Mouse (Mus musculus) liver, embryonic 14.5 days (tissue): ENCODE measurements at regions not wholly inside any gene's neighbourhood (a gene's known extent, or its start where the extent isn't known, plus 50 kb on each side); places are given as distances from the start of the nearest gene placed in this dataset.
A peak's percentile ranks its signal among the peaks of the same experiment; 100 is the strongest.

Source experiments
- ATAC-seq: fragments of 200-750 bp; cut with Nextera tagmentation; 2 replicates; pipeline ENCODE4 v1.8.0; 2017; ENCODE audit warnings: moderate number of reproducible peaks, mild to moderate bottlenecking, moderate library complexity; ENCODE audit not compliant: insufficient read depth
- DNase-seq, 3 experiments: peaks; one replicate each; pipeline ENCODE4 v3.0.0-alpha.2; 2012 to 2013; ENCODE audit warnings: low read depth in 3 of 3, low spot score in 3 of 3
- H3K27ac ChIP-seq: fragments of 300-500 bp; sonication (generic); 2 replicates; pipeline ENCODE4 v1.5.1; 2014; ENCODE audit warnings: moderate library complexity, mild to moderate bottlenecking, control low read depth, inconsistent platforms
- H3K27me3 ChIP-seq: fragments of 300-500 bp; sonication (generic); 2 replicates; pipeline ENCODE4 v1.6.1; 2014; ENCODE audit warnings: mild to moderate bottlenecking, low read length, moderate library complexity; ENCODE audit not compliant: control insufficient read depth, insufficient read depth
- H3K36me3 ChIP-seq: fragments of 300-500 bp; sonication (generic); replicated peaks from 2 replicates; pipeline ENCODE4 v1.6.1; 2014; ENCODE audit warnings: low read depth; ENCODE audit not compliant: control insufficient read depth, insufficient read depth
- H3K4me1 ChIP-seq, 2 experiments: fragments of 200-500 bp in 1 of 2; fragments of 300-500 bp in 1 of 2; sonication (generic) in 1 of 2; replicated peaks; 2 replicates each; pipeline ENCODE4 v1.6.1; 2012 to 2014; ENCODE audit warnings: antibody characterized with exemption in 1 of 2, inconsistent platforms in 1 of 2, low read length in 1 of 2; ENCODE audit not compliant: control insufficient read depth in 2 of 2, insufficient read depth in 2 of 2
- H3K4me2 ChIP-seq: fragments of 300-500 bp; sonication (generic); 2 replicates; pipeline ENCODE4 v1.6.1; 2014; ENCODE audit warnings: low read depth, mild to moderate bottlenecking, control low read depth, moderate library complexity
- H3K4me3 ChIP-seq, 2 experiments: fragments of 200-500 bp in 1 of 2; fragments of 300-500 bp in 1 of 2; sonication (generic) in 1 of 2; 2 replicates each; pipeline ENCODE4 v1.5.1; 2012 to 2014; ENCODE audit warnings: low read depth in 2 of 2, low read length in 2 of 2, mild to moderate bottlenecking in 2 of 2, control low read depth in 1 of 2, inconsistent platforms in 1 of 2, moderate library complexity in 1 of 2; ENCODE audit not compliant: insufficient read depth in 1 of 2
- H3K9ac ChIP-seq: fragments of 300-500 bp; sonication (generic); replicated peaks from 2 replicates; pipeline ENCODE4 v1.6.1; 2014; ENCODE audit warnings: mild to moderate bottlenecking, control low read depth, moderate library complexity
- H3K9me3 ChIP-seq: fragments of 300-500 bp; sonication (generic); 2 replicates; pipeline ENCODE4 v1.6.1; 2016; ENCODE audit warnings: low read length, mixed read lengths; ENCODE audit not compliant: control insufficient read depth
- CTCF ChIP-seq: IDR thresholded peaks from 2 replicates; pipeline ENCODE4 v1.5.1; 2016; ENCODE audit warnings: antibody characterized with exemption, low read depth, control low read depth
- EP300 ChIP-seq: IDR thresholded peaks from 2 replicates; pipeline ENCODE4 v1.6.1; 2016; ENCODE audit warnings: antibody characterized with exemption, low read depth
- WGBS: fragments of 180-500 bp; shearing (Covaris S2); extraction: QIAGEN DNeasy Blood & Tissue Kit; methylation state at CpG from one replicate; pipeline ENCODE4 v1.1.7; 2014; ENCODE audit not compliant: insufficient replicate concordance; 5-methylcytosine and 5-hydroxymethylcytosine counted together

DNA sequence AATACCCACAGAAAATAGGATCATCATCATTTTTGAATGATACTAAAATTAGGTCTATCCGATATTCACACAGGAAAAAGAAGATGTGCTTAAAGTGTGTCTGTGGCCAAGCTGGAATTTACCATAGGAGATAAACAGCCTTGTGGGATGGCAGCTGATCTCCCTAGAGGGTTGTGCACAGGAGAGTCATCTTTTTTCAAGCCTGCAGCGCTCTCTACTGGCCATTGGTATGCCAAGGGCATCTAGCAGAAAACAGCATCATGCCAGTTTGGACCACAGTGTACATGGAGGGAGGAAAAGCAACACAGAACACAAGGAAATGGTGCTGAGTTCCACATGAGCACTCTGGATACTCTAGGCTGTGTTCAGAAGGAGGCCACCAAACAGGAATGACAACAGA, 74.1 kb upstream of the Diaph3 start:
- H3K27ac ChIP-seq = no peak overlapping the region
- H3K9me3 ChIP-seq = no peaks in the 10 kb centered on the region
- DNase-seq (peak in 2 of 3 experiments; percentile 4), ATAC-seq (no peak)
- no peak overlapping the region for H3K4me2 ChIP-seq
- 22% methylated on average over 2 of the region's 2 CpGs for WGBS
- H3K36me3 ChIP-seq = no peaks in the 10 kb centered on the region
- H3K4me1 ChIP-seq = no peaks in the 10 kb centered on the region
- H3K4me3 ChIP-seq = no peak overlapping the region
- TF ChIP-seq CTCF (peak; percentile 62), EP300 (no peak)
- no peak overlapping the region for H3K9ac ChIP-seq
- no peaks in the 10 kb centered on the region for H3K27me3 ChIP-seq

DNA sequence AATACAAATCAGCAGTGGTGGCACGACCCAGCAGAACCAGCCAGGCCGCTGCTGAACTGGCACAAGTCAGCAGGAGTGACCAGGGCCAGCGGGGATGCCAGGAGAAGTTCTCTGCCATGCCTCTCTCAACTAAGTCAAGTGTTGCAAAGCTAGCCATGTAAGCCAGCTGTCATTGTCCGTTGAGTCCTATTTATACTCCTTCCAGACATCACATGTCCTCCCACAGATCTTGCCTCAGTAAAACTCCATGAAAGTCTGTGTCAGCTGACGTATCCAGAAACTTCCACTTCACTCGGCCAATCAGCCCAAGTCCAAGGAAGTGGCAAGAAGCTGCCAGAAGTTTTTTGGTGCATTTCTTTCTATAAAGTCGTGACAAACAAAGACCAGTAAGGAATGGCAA, 76.0 kb upstream of the Diaph3 start:
- no peak overlapping the region for H3K4me3 ChIP-seq
- DNase-seq (no peak), ATAC-seq (no peak)
- no peak overlapping the region for H3K27ac ChIP-seq
- WGBS = 54% methylated on average over 7 of the region's 7 CpGs
- H3K36me3 ChIP-seq = no peaks in the 10 kb centered on the region
- H3K9ac ChIP-seq = no peak overlapping the region
- no peaks in the 10 kb centered on the region for H3K27me3 ChIP-seq
- H3K4me2 ChIP-seq = no peak overlapping the region
- H3K4me1 ChIP-seq = no peaks in the 10 kb centered on the region
- TF ChIP-seq EP300 (no peak), CTCF (no peak)
- H3K9me3 ChIP-seq = no peaks in the 10 kb centered on the region

DNA sequence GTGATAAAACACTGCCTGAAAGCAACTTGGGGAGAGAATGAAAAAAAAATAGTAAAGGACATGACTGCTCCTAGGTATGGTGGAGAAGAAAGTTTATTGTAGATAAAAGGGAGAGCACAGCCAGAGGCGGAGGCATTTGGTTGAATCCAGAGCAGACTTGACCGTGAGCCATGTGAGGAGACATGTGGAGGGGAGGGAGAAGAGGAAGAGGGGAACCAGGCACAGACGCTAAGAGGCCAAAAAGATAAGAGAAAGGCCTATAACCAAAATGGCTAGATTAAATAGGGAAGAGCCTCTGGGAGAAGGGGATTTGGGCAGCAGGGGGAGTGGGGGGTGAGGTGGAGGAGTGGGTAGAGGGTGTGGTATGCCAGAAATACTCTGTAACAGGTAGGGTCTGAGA, 78.9 kb upstream of the Diaph3 start:
- WGBS = 56% methylated on average over 3 of the region's 3 CpGs
- DNase-seq (no peak), ATAC-seq (no peak)
- no peak overlapping the region for H3K27ac ChIP-seq
- H3K9ac ChIP-seq = no peak overlapping the region
- H3K4me2 ChIP-seq = no peak overlapping the region
- no peak overlapping the region for H3K4me3 ChIP-seq
- no peaks in the 10 kb centered on the region for H3K9me3 ChIP-seq
- no peak for TF ChIP-seq CTCF
- no peak for TF ChIP-seq EP300
- H3K36me3 ChIP-seq = no peaks in the 10 kb centered on the region
- H3K27me3 ChIP-seq = no peaks in the 10 kb centered on the region
- H3K4me1 ChIP-seq = no peaks in the 10 kb centered on the region

DNA sequence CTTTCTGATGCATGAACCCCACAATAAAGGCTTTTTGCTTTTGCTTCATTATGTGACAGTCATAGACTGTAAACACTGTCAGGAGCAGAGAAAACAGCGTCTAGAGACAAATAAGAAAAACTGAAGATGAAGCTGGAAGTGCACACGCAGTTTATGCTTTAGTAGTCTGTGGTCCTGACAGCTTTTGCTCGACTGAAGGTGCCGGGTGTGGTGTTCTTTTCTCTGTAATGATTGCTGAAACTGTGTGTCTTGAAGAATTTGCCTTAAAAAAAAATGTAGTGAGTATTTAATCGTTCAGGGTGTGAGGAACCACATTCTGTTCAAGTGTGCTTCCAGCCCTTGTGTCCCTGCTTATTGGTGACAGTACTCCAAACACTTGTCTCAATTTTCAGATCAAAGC, 83.8 kb upstream of the Diaph3 start:
- no peak for ATAC-seq
- TF ChIP-seq CTCF (no peak), EP300 (no peak)
- no peaks in the 10 kb centered on the region for H3K27me3 ChIP-seq
- no peak overlapping the region for H3K4me2 ChIP-seq
- H3K27ac ChIP-seq = no peak overlapping the region
- H3K9ac ChIP-seq = no peak overlapping the region
- no peak overlapping the region for H3K4me3 ChIP-seq
- H3K4me1 ChIP-seq = no peaks in the 10 kb centered on the region
- no peaks in the 10 kb centered on the region for H3K36me3 ChIP-seq
- WGBS = 48% methylated on average over 5 of the region's 5 CpGs
- no peaks in the 10 kb centered on the region for H3K9me3 ChIP-seq
- DNase-seq = no peak

DNA sequence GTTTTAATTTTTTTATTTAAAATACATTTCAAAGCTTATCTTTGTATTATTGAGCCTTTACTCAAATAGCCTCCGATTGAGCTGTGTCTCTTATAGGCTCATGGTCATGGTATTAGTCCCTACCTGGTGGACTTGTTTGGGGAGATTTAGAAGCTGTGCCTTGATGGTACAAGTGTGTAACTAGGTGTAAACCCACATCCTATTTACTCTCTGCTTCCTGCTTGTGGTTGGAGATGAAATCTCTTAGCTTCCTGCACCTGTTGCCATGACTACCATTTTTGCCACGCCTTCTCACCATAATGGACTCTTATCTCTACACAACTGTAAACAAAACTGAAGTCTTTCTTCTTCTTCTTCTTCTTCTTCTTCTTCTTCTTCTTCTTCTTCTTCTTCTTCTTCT, 108.2 kb upstream of the Diaph3 start:
- H3K4me2 ChIP-seq = no peak overlapping the region
- no peak for TF ChIP-seq EP300
- no peak for TF ChIP-seq CTCF
- H3K36me3 ChIP-seq = no peaks in the 10 kb centered on the region
- H3K27me3 ChIP-seq = no peaks in the 10 kb centered on the region
- no peaks in the 10 kb centered on the region for H3K9me3 ChIP-seq
- H3K4me1 ChIP-seq = no peaks in the 10 kb centered on the region
- no peak overlapping the region for H3K9ac ChIP-seq
- no peak overlapping the region for H3K4me3 ChIP-seq
- DNase-seq = no peak
- no peak for ATAC-seq
- no peak overlapping the region for H3K27ac ChIP-seq
- 49% methylated on average over 2 of the region's 2 CpGs for WGBS
